Mouse (Mus musculus) spleen, postnatal 14 days (tissue): ENCODE data around the gene Nucks1.
A peak's percentile ranks its signal among the peaks of the same experiment; 100 is the strongest.

Source experiments
- DNase-seq, 2 experiments: peaks; one replicate each; pipeline ENCODE4 v3.0.0; 2021 to 2022; ENCODE audit warnings: low spot score in 2 of 2

Gene Nucks1

DNA sequence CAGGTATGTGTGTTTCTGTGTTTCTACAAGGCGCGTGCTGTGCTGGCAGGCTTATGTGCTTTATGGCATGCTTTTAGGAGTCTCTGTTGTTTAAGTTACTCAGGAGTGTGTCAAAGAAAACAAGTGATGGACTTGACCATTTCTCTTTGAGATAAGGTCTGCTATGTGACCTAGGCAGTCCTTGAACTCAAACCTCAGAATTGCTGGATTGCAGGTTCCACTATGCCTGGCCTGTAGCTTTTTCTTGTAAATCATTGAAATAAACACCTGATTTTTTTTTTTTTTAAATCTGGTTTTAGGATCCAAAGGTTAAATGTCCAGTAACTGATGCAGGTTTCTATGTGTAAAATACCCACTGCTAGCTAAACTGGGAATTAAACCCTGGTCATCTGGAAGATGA lies 8.7 kb downstream of the Nucks1 start:
- DNase-seq: no peak

DNA sequence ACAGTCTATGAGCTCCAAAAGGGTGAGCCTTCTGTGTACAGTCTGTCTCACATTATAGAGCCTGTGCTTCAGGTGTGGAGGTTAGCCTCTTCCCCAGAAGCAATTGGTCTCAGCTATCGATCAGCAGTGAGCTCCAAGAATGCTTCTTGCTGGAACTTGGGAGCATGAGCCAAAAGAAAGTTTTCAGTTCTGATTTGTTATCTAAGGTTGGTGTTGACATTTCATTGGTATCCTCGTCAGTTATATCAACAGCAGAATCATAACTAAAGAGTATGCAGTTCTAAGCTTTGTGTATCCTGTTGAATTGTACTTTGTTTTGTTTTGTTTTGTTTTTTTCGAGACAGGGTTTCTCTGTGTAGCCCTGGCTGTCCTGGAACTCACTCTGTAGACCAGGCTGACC lies 11.8 kb downstream of the Nucks1 start:
- DNase-seq: no peak

DNA sequence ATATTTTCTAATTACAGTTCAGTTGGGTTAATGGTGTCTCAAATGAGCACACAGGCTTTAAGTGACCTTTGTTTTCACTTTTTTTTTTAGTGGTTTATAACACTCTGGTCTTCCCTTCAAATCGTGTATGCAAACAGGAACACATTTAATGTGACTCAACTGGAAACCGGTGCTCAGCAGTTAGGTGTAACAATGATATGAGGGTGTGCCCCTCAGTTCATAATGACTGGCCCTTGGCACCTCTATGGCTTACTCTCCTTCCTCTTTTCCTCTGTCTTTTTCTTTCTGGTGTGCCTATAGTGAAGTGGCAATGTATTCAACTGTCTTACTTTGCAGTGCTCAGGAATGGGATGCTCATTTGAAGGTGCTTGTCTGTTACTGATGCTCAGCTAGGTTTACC lies 23.1 kb downstream of the Nucks1 start:
- no peak for DNase-seq

DNA sequence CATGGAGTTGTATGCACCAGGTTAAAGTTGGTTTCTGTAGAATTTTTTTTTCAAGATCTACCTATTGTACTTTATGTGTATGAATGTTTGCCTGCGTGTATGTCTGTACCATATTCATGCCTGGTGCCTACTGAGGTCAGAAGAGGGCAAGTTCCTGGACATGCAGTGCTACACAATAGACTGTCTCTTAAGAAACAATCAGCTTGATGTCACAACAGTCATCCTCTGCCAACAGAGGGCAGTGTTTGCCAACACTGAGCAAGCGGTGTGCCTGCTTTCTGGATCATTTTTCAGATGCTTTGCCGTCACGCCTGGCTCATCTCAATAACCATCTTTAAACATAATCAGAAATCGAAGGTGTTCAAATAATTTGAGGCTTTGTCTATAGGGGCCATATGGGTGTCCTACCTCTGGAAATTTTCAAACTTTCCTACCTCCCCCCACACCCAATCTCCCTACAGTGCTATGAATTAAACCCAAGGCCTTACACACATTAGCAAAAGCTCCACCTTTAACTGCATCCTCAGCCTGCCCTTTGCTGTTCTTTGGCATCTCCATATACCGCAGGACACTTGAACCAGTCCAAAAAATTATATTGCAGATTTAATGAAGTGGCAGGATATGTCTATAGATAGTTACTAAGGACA lies 27.4 kb downstream of the Nucks1 start:
- DNase-seq: peak; percentile 16 to 23

DNA sequence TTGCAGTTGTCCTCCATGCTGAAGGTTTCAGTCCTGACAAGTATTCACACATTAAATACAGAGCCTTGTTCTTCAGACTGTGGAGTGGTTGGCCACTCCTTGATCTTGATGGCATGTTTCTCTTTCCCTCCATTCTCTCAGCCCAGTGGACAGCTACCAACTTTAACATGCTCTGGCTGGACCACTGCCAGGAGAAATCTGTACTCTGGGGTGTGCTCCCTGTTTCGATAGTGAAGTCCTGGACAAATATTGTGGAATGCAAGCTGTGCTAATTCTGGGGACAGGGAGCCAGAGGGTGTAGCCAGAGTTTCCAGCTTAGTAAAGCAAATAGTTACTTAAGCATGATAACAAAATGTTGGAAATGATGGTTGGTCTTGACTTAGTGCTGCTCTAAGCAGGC lies 28.5 kb downstream of the Nucks1 start:
- no peak for DNase-seq

DNA sequence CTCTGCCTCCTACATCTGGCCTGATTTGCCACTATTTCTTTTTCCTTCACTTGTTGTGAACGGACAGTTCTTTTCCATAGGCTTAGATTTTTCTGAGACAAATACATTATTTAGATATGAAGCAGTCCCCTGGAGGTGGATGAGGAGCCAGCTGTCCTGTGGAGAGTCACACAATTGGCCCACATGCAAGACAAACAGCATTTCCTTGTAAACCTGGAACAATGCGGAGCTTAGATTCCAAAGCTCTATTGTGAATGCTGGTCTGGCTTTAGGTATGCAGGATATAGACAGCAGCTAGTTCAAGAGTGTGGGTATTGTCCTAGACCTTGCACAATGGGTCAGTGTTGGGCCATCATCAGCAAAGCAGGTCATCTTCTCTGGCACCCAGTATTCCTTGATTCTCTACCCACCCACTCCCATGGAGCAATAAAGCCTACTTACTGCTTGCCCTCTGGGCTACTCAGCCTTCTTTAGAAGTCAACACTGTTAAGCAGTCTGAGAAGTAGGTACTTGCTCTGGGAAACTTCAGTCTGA lies 30.4 kb downstream of the Nucks1 start:
- DNase-seq: no peak

DNA sequence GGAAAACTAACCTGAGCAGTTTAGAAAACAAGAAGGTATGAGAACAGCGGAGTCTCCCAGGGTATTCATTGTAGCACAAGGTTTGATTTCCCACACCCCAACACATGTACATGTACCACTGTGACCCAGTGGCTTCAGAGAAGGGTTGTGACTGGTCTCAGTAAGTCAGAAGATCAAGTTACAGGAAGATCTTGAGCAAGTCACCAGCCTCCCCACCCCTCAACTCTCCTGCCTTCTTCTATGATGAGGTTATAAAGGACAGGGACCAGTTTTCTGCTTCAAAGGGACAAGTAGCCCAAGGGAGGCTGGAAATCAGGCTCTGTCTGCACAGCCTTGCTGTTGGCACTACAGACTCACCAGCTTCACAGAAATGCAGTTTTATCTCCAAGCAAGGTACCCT lies 31.2 kb downstream of the Nucks1 start:
- DNase-seq: no peak

DNA sequence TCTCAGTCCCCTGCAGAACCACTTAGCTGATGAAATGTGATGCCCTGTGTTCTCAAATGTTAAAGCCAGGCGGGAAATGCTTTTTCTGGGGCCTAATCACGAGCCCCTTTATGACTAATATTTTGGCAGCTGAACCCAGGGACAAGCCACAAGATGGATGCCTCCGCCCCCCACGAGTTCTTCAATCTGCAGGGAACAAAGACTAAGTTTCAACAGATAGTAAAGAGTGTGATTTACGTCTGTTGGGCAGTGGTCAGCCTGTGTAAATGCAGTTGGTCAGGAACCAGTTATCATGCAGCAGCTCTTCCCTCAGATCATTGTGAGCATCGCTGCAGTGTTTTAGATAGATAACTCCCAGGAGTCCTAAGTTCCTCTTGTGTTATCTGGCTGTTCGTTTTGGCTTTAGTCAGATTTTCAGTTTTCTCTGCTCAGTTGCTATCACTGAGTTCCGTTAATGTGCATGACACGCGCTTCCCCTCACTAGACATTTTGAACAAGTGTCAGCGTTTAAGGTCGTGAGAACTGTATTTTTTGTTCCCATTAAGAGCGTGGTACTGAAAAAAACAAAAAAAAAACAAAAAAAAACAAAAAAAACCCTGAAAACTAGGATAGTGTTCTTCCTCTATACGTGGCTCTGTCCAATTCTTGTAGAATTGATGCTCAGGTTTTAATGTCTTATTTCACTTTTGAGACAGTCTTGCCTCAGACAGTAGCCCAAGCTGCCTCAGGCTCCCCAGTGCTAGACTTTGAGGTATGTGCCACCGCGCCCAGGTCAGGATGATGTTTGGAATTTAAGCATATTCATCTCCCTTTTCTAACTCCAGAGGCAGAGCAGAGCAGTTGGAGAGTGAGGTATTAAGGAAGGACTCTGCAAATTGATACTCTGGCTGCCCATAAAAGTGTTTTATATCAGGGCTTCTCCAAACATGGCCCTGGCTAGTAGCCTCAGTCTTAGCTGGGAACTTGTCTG lies 32.6 kb downstream of the Nucks1 start:
- no peak for DNase-seq

DNA sequence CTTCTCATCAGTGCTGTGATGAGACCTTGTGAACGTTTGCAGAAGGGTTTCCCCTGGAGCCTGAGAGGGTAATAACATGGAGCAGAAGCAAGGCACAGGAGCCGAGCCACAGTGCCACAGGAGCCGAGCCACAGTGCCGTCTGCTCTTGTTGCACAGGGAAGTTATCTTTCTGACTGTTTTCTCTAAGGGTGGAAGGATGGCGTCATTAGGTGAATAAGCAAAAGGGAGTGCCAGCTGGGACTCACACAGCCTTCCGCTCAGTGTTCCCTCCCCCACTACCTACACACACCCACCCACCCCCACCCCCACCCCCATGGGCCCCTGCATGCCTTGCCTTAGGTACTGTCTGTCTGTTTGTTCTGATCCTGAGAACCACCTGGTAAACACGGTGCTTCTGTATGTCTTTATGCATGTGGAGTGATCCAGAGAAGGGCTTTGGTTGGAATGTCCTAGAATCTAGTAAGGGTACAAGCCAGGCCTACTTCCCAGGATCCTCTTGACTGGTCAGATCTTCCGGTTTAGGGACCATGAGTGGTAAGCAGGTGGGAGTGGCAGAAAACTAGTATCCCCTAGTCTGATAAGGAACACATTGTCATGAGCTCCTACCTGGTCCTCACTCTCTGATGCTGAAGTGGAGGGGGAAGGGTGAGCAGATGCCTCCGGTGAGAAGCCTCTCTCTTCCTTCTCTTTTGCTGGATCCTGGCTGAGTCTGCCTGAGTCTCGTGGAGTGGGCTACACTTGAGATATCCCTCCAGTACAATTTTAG lies 35.5 kb downstream of the Nucks1 start:
- DNase-seq: no peak

DNA sequence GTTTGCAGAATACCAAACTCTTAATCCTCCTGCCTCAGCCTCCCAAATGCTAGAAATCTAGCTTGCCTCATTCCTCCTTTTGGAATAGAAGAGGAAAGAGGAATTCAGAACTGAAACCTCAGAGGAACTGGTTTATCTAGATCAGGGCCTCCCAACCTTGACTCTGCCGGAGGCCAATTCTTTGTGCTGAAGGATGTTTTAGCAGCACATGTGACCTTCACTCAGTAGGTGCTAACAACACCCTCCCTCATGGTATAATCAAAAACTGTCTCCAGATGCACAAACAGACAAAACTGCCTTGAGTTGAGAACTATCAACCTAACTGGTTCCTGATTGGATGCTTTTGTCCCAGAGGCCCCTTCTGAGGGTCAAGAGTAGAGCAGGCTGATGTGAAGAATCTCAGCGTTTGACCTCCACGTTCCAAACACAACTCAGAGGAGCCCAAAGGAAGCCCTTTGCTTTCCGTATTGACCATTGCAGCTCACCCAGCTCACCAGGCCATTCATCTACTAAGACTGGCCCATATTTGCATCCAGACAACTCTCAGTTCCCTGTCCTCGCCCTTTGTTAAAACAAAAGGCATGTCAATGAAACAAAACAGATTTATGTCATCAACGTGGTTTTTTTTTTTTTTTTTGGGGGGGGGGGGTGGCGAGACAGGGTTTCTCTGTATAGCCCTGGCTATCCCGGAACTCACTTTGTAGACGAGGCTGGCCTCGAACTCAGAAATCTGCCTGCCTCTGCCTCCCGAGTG lies 36.3 kb downstream of the Nucks1 start:
- DNase-seq: no peak

DNA sequence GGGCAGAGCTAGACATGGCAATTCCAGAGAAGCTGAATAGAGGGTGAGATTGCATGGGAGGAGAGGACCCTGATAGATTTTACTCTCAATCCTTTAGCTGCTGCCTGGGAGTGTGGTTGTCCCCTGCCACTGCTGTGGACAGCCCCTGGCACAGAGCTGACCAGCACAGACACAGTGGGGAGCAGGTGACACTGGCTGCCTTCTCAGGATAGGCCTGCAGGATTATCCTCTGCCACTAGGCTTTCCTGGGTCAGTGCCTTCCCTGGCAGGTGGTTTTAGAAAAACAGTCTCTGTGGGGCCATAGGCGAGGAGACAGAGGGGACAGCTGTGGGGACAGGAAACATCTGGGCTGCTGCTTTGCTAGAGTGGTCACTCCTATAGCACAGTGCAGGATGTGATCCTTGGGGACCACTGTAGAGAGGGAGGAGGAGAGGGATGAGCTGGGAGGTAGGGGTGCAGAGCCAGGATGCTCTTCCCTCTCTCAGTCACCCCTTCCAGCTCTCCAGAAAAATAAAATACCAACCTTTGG lies 37.7 kb downstream of the Nucks1 start:
- DNase-seq: no peak

DNA sequence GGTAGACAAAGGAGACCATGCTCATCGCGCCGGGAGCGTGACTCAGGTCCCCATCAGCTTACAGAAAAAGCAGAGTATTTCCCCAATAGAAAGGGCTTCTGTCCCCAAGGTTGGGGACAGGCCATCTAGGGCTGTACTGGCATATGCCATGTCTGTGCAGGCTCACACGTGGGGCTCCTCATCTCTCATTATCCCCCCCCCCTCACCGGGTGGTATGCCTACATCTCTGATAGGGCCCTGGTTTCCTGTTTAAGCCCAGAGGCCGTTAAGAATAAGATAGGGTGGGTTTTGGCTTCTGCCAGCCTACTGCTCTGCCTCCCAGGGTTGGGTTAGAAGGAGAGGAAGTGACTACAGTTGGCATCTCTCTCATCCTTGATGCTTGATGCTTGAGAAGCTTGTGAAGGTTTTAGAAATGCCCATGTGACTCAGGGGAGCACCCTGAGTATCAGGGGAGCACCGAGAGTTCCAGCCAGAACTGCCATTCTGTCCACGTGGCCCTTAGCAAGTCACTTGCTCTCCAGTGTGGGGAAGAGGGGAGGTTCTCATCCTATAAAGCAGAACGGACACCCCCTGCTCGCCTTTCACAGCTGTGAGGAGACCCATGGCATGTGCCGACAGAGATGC lies 44.0 kb downstream of the Nucks1 start:
- DNase-seq: no peak

DNA sequence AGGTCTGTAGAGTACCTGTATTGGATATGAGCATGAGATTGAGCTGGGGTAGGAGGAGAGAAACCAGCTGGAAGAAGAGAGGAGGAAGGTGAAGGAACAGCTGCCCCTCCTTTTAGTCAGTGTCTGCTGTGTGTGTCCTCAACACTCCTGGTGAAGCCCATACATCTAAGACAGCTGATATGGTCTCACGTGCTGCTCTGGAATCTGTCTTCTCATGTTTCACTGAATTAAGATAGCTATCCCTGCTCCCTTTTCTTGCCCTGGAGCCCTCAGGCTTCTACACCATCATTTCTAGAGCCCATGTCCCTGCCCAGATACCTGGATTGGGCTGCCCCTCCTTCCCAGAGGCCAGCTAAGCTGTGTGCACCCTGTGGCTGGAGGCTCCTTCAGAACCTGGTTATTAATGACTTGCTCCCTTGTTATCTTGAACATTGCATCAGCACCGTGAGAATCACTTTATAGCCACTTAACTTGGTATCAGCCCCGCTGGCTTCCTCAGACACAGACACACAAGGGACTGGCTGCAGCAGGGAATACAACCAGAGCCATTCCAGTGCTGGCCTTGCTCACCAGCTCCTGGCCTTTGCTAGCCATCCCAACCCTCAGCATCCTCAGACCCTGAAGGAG lies 44.9 kb downstream of the Nucks1 start:
- no peak for DNase-seq

DNA sequence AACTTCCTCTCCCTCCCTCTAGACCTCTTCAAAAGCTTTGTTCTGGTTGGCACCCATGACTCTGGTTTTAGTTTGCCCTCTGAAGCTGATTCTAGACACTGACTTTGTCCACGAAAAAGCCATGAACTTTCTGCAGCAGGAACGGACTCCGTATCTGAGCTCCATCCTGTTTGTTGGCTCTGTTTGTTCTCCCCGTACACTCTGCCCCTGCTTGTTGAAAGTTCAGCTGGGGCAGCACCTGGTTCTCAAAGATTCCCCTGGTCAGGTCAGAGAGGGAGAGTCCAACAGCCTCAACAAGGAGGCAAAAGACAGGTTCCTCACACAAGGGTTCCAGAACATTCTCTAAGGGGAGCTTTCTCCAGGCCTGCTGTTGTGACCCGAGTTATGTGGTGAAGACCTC lies 47.1 kb downstream of the Nucks1 start:
- no peak for DNase-seq

DNA sequence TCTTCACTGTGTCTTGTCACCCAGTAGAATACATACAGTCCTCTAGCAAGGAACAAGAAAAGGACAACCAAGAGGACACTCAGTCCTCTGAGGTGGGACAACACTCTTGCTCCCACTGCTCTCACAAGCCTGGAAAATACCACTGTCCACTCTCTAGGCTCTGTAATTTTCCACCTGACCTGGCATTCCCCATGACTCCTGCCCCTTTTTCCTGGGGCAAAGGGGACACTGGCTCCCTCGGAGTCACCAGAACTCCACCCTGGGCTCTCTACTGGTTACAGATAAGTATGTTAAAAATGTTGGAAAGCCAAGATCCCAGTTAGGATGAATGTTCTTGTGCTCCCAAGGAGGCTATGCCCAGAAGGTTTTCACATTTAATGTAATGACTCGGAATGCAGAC lies 50.7 kb downstream of the Nucks1 start:
- DNase-seq: no peak

DNA sequence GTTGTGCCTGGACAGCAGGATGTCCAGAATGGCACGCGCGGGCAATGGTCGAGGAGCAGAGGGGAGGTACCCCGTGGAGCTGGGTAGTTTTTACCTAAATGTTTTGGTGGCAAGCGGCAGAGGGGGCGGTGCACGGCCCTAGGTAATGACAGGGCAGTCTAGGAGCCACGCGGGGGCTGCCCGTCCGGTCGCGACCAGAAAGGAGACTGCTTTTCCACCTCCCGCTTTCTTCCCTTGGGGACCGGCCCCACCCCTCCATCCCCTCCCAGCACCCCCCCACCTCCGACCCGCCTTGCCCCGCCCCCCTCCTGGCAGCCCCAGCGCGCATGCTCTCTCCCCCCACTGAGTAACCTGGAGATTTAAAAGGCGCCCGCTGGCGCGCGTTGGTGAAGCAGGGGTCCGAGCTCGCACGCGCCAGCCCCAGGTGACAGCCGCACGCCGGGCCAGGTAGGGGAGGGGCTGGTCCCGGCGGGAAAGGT lies 52.3 kb downstream of the Nucks1 start, which contains the start of gene Slc45a3:
Slc45a3 (plus strand) TSS at position 362 of the 479 bp plus-strand sequence.
- DNase-seq: no peak

DNA sequence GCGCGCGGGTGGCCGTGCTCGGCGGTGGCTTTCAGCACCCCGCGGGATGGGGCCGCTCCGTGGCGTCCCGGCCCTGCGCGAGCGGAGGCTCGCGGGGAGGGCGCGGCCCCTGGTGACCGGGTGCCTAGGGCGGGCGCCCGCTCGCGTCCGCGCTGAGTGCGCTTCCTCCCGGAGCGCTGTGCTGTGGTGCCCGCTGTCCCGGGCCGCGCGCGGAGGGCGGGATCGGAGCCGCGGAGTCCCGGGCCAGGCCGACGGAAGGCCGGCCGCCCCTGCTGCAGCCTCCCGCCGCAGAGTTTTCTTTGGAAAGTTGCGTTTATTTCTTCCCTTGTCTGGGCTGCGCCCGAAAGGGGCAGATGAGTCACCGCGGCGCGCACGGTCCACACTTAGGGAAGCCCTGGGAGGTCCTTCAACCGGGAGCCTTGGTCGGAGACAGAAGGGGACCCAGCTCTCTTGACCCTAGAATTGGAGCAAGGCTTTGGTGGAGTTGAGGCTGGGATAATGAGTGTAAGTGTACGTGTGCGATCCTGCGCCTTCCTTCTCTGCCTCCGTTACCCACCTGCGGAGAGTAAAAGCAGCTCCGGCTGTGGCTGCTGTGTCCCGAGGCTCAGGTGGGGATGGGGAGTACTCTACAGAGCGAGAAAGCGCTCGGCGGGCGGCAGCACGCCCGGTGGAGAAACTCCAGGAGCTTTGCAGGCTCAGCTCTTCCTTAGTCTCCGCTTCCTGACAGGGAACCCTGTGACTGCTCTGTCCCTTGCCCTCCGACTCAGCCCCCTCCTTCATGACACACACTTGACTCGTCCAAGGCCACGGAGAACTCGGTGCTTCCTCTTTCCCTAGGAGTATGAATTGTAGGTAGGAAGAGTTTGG lies 53.0 kb downstream of the Nucks1 start:
- DNase-seq: no peak

DNA sequence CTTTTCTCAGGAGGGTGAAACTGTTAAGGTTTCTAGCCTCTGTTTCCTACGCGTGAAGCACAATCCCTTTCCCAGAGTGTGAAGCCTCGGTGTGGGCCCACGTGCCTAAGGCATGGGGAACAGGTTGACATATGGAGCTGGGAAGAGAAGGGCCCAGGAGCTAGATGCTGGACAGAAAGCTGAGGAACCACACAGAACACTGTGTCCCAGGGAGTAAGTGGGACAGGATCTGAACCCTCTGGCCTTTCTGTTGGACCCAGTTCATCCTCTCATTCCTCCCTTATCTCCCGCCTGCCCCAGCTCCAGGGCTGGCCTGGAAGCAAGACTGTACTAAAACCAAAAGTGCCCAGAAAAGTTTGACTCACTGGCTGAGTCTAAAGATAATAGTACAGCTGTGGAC lies 53.8 kb downstream of the Nucks1 start:
- no peak for DNase-seq

DNA sequence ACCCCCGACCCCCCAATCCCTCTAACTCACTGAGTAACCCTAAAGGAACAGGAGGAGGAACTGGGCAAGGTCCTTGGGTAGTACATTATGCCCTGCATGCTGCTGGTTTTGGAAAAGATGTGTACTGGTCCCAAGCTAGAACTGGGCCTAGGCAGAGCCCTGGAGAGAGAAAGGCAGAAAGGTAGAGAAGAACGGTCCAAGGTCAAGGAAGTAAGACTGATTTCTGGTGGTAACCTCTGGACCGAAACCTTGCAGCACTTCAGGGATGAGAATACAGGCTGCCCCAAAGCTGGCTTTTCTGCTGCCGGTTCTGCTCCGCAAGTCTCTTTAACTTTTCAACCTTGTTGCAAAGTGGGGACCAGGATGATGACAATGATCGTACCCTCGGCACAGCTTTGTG lies 54.2 kb downstream of the Nucks1 start:
- DNase-seq: no peak
